Mouse (Mus musculus) liver, embryonic 14 days (tissue): ENCODE data around the gene Ston2. TPM values are rescaled to one million over a fixed set of nuclear protein-coding genes. Genes with fewer than 3 reads are reported as not detected.

ENCODE experiments used
- polyA plus RNA-seq: library from polyadenylated mRNA; depleted of rRNA; stranded (reverse); fragments of >200 nt; gene quantifications from 2 replicates; pipeline ENCODE4 v1.2.3, GENCODE M21; 2012; rRNA removed

Ston2 gene
- 26.9 and 33.0 TPM in 2 replicates for polyA plus RNA-seq

DNA sequence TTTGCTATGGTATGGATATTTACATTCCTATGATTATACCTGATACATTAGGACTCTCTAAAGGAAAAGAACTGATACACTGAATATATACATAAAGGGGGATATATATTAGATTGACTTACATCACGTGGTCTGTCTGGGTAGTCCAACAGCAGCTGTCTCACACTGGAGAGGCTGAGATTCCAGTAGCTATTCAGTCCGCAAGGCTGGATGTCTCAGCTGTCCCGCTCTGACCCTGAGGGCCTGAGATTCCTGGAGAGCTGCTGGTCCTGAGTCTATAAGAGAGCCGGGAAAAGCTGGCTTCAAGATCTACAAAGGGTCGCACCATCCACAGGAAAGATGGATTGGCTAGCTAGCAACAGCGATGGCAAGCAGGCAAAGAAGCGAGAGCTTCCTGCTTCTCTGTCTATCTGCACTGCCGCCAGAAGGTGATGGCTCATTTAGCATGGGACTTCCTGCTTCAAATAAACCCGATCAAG, at the start of gene Ston2:
Gene Ston2 (minus strand): TSS at position 429 of the 479 bp plus-strand sequence.

DNA sequence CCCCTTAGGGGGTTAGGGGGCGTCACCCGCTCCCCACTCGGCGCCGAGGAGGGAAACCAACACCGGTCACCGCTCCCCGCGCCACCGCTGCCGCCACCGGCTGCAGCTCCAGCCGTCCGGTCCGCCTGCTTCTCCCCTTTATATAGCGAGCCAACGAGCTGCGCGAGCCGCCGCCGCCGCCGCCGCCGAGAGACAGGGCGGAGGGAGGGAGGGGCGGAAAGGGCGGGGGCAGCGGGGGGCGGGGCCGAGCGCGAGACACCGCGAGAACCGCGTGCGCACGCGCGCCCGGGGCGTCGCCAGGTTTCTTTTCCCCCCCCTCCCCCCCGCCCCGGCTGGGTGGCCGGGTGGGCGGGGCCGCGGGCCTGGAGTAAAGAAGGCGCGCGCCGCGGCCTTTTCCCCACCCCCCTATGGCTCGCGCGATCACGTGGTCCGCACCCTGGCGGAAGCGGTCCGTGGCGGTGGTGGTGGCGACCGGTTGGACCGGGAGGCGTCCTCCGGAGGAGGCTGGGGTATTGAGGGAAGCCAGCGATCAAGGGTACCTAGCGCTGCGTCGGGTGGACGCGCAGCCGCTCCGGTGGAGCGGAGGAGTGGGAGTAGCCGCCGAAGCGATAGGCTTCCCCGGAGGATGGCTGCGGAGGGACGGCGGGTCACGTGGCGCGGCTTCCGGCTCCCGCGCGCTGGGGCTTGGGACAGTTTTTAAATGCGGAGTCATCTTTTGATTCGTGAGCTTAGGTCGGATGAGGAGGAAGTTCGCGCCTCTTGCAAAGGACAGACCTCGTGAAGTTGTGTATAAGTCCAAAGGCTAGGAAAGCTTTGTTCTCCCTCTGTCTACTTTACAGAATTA, 198.1 kb downstream of the Ston2 start, which contains the start of gene Gtf2a1:
Gene Gtf2a1 (minus strand): TSS at position 641 of the 844 bp plus-strand sequence.

Other genes with a start within 250 kb of the Ston2 start
- 7.1 and 7.6 TPM in 2 replicates for gene Gtf2a1, start 197.9 kb downstream of the Ston2 start, polyA plus RNA-seq
- 13.4 and 13.6 TPM in 2 replicates for gene Sel1l, start 60.8 kb upstream of the Ston2 start, polyA plus RNA-seq